8 mouse cellular contexts compared by ENCODE assay signal in the genomic region with DNA sequence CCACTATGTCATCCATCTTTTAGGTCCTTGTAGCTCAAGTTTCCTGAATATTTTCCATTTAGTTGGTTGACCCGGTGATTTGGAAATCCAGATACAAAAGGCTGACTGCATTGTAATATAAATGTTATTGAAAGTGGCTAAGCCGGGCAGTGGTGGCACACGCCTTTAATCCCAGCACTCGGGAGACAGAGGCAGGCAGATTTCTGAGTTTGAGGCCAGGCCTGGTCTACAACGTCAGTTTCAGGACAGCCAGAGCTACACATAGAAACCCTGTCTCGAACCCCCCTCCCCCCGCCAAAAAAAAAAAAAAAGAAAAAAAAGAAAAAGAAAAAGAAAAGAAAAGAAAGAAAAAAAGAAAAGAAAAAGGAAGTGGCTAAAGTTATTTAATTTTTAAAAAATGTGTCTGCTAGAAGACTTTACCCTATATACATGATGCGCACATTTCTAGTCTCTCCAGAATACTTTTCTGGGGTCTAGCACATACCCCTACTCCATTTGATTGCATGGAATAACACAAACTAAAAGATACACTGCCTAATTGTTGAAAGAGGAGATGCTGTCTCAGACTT. TPM values are rescaled to one million over a fixed set of nuclear protein-coding genes. Genes with fewer than 3 reads are reported as not detected.
DNase-seq lines count a peak whose midpoint lies in the region; ATAC-seq and TF ChIP-seq lines count a peak whose summit lies in the region.

No protein-coding gene starts in this region.

- peak overlapping the region; percentile 82 for H3K4me2 ChIP-seq in lung, embryonic 16.5 days (ENCODE audit: low read depth, low read length)
- H3K4me2 ChIP-seq in limb, embryonic 11.5 days (ENCODE audit: low read depth, severe bottlenecking) = peak overlapping the region; percentile 87

- ATAC-seq in lung, embryonic 16.5 days (ENCODE audit: low read depth) = peak; percentile 15; the same call in 1 of the 2 replicates
- no peak for ATAC-seq in limb, embryonic 11.5 days (ENCODE audit: insufficient number of reproducible peaks, low FRiP score, low TSS enrichment, low read depth)

- peak overlapping the region; percentile 51 for H3K27ac ChIP-seq in lung, embryonic 16.5 days (ENCODE audit: low read length)
- H3K27ac ChIP-seq in embryonic fibroblast, embryonic 13.5 days (ENCODE audit: insufficient read depth, low read length) = peak overlapping the region; percentile 58
- H3K27ac ChIP-seq in limb, embryonic 11.5 days (replicated peaks; ENCODE audit: low read depth, low read length) = no peak overlapping the region
- H3K27ac ChIP-seq in olfactory bulb, adult 2 months (ENCODE audit: insufficient read depth, low read depth, low read length) = peak overlapping the region; percentile 77; the same call in 1 of the 2 replicates

- no peak for DNase-seq in lung, postnatal 25 days (ENCODE audit: low spot score)
- no peak for DNase-seq in limb, embryonic 11.5 days (ENCODE audit: low spot score)
- DNase-seq in cerebellum, adult 11 months = no peak
- no peak for DNase-seq in right cerebral cortex, postnatal 4 days
- DNase-seq in urinary bladder, adult 2 months (ENCODE audit: low spot score) = no peak

- H3K4me3 ChIP-seq in lung, embryonic 16.5 days (ENCODE audit: low read length) = peak overlapping the region; percentile 72
- peak overlapping the region; percentile 92 for H3K4me3 ChIP-seq in embryonic fibroblast, embryonic 13.5 days (ENCODE audit: insufficient read depth, low read length)
- peak overlapping the region; percentile 97 for H3K4me3 ChIP-seq in limb, embryonic 11.5 days (ENCODE audit: low read depth, low read length)
- peak overlapping the region; percentile 80; the same call in 1 of the 2 replicates for H3K4me3 ChIP-seq in olfactory bulb, adult 2 months (ENCODE audit: insufficient read depth, low read depth, low read length)

- TF ChIP-seq CTCF in embryonic fibroblast, embryonic 13.5 days (IDR thresholded peaks at IDR 0.05; ENCODE audit: borderline replicate concordance, insufficient read depth, low read length) = no peak
- no peak for TF ChIP-seq CTCF in olfactory bulb, adult 2 months (IDR thresholded peaks at IDR 0.05; ENCODE audit: insufficient read depth, low read depth, low read length)

- WGBS in lung, embryonic 16.5 days = 81% methylated on average over 8 of the region's 8 CpGs
- WGBS in limb, embryonic 11.5 days = 87% methylated on average over 8 of the region's 8 CpGs
- WGBS in olfactory bulb, adult 2 months = 84% methylated on average over 8 of the region's 8 CpGs

- H3K4me1 ChIP-seq in lung, embryonic 16.5 days (replicated peaks; ENCODE audit: control insufficient read depth, insufficient read depth, low read length) = peaks cover 11% of the 10 kb centered on the region
- peaks cover 6% of the 10 kb centered on the region; the same call in 1 of the 2 replicates for H3K4me1 ChIP-seq in embryonic fibroblast, embryonic 13.5 days (ENCODE audit: control insufficient read depth, insufficient read depth, low read length)
- peaks cover 9% of the 10 kb centered on the region for H3K4me1 ChIP-seq in limb, embryonic 11.5 days (ENCODE audit: control insufficient read depth, insufficient read depth, low read length)
- H3K4me1 ChIP-seq in olfactory bulb, adult 2 months (ENCODE audit: control insufficient read depth, insufficient read depth, low read length) = peaks cover 2% of the 10 kb centered on the region; the same call in 1 of the 2 replicates

- no peak for TF ChIP-seq POLR2A in embryonic fibroblast, embryonic 13.5 days (IDR thresholded peaks at IDR 0.05; ENCODE audit: low read depth, low read length)
- no peak for TF ChIP-seq POLR2A in olfactory bulb, adult 2 months (IDR thresholded peaks at IDR 0.05; ENCODE audit: insufficient read depth, low read depth, low read length)

- H3K36me3 ChIP-seq in lung, embryonic 16.5 days (ENCODE audit: control insufficient read depth, insufficient read depth, low read length) = peaks cover 16% of the 10 kb centered on the region
- peaks cover 5% of the 10 kb centered on the region for H3K36me3 ChIP-seq in limb, embryonic 11.5 days (ENCODE audit: control insufficient read depth, insufficient read depth, low read length)

- H3K9ac ChIP-seq in lung, embryonic 16.5 days (ENCODE audit: low read length) = peak overlapping the region; percentile 86
- peak overlapping the region; percentile 89; the same call in 1 of the 2 replicates for H3K9ac ChIP-seq in limb, embryonic 11.5 days (ENCODE audit: low read length)

- H3K9me3 ChIP-seq in lung, embryonic 16.5 days (ENCODE audit: control insufficient read depth, low read length) = no peaks in the 10 kb centered on the region
- H3K9me3 ChIP-seq in limb, embryonic 11.5 days (ENCODE audit: control insufficient read depth, low read length) = no peaks in the 10 kb centered on the region

- no peaks in the 10 kb centered on the region for H3K27me3 ChIP-seq in lung, embryonic 16.5 days (ENCODE audit: control insufficient read depth, insufficient read depth, low read depth, low read length)
- H3K27me3 ChIP-seq in limb, embryonic 11.5 days (ENCODE audit: control insufficient read depth, insufficient read depth, low read length) = no peaks in the 10 kb centered on the region

RNA-seq across cellular contexts. Expression of gene Psme3, which starts 0.8 kb away (rescaled TPM):
- polyA plus RNA-seq in lung, embryonic 16.5 days (2015; fragmentation: Nextera tagmentation; extraction: Ambion mirVana) = 94.0 and 101 TPM in 2 replicates
- 127 and 143 TPM in 2 replicates for polyA plus RNA-seq in embryonic fibroblast, embryonic 13.5 days (2011; ENCODE audit: insufficient read length, low read depth, missing spikeins)
- 158 and 164 TPM in 2 replicates for polyA plus RNA-seq in limb, embryonic 11.5 days (2014; fragmentation: Nextera tagmentation; extraction: Ambion mirVana)
- polyA plus RNA-seq in olfactory bulb, adult 2 months (2012; ENCODE audit: insufficient read depth, insufficient read length, low replicate concordance, missing spikeins) = 706 TPM in 1 of 2 replicates, not detected in the other
- polyA plus RNA-seq in urinary bladder, adult 2 months (2012; rRNA removed) = 60.6 and 68.7 TPM in 2 replicates

RNA-seq across cellular contexts. Expression of gene Aoc2, which starts 9.7 kb away (rescaled TPM):
- polyA plus RNA-seq in lung, embryonic 16.5 days (2015; fragmentation: Nextera tagmentation; extraction: Ambion mirVana) = 0.92 and 1.2 TPM in 2 replicates
- polyA plus RNA-seq in embryonic fibroblast, embryonic 13.5 days (2011; ENCODE audit: insufficient read length, low read depth, missing spikeins) = 1.3 and 1.7 TPM in 2 replicates
- polyA plus RNA-seq in limb, embryonic 11.5 days (2014; fragmentation: Nextera tagmentation; extraction: Ambion mirVana) = 1.5 and 1.9 TPM in 2 replicates
- not detected in 2 replicates for polyA plus RNA-seq in olfactory bulb, adult 2 months (2012; ENCODE audit: insufficient read depth, insufficient read length, low replicate concordance, missing spikeins)
- 3.8 and 4.8 TPM in 2 replicates for polyA plus RNA-seq in urinary bladder, adult 2 months (2012; rRNA removed)

RNA-seq across cellular contexts. Expression of gene Becn1, which starts 13.1 kb away (rescaled TPM):
- polyA plus RNA-seq in lung, embryonic 16.5 days (2015; fragmentation: Nextera tagmentation; extraction: Ambion mirVana) = 136 and 151 TPM in 2 replicates
- 77.3 and 86.3 TPM in 2 replicates for polyA plus RNA-seq in embryonic fibroblast, embryonic 13.5 days (2011; ENCODE audit: insufficient read length, low read depth, missing spikeins)
- 135 and 139 TPM in 2 replicates for polyA plus RNA-seq in limb, embryonic 11.5 days (2014; fragmentation: Nextera tagmentation; extraction: Ambion mirVana)
- not detected in 2 replicates for polyA plus RNA-seq in olfactory bulb, adult 2 months (2012; ENCODE audit: insufficient read depth, insufficient read length, low replicate concordance, missing spikeins)
- 147 and 154 TPM in 2 replicates for polyA plus RNA-seq in urinary bladder, adult 2 months (2012; rRNA removed)

RNA-seq across cellular contexts. Expression of gene Aoc3, which starts 15.2 kb away (rescaled TPM):
- 1.9 and 2.2 TPM in 2 replicates for polyA plus RNA-seq in lung, embryonic 16.5 days (2015; fragmentation: Nextera tagmentation; extraction: Ambion mirVana)
- 2.7 and 4.2 TPM in 2 replicates for polyA plus RNA-seq in embryonic fibroblast, embryonic 13.5 days (2011; ENCODE audit: insufficient read length, low read depth, missing spikeins)
- not detected in 2 replicates for polyA plus RNA-seq in limb, embryonic 11.5 days (2014; fragmentation: Nextera tagmentation; extraction: Ambion mirVana)
- not detected in 2 replicates for polyA plus RNA-seq in olfactory bulb, adult 2 months (2012; ENCODE audit: insufficient read depth, insufficient read length, low replicate concordance, missing spikeins)
- polyA plus RNA-seq in urinary bladder, adult 2 months (2012; rRNA removed) = 59.2 and 75.5 TPM in 2 replicates

RNA-seq across cellular contexts. Expression of gene Coa3, which starts 36.3 kb away (rescaled TPM):
- polyA plus RNA-seq in lung, embryonic 16.5 days (2015; fragmentation: Nextera tagmentation; extraction: Ambion mirVana) = 184 and 187 TPM in 2 replicates
- 77.1 and 78.8 TPM in 2 replicates for polyA plus RNA-seq in embryonic fibroblast, embryonic 13.5 days (2011; ENCODE audit: insufficient read length, low read depth, missing spikeins)
- polyA plus RNA-seq in limb, embryonic 11.5 days (2014; fragmentation: Nextera tagmentation; extraction: Ambion mirVana) = 191 and 204 TPM in 2 replicates
- not detected in 2 replicates for polyA plus RNA-seq in olfactory bulb, adult 2 months (2012; ENCODE audit: insufficient read depth, insufficient read length, low replicate concordance, missing spikeins)
- 155 and 156 TPM in 2 replicates for polyA plus RNA-seq in urinary bladder, adult 2 months (2012; rRNA removed)

Comparison
In these comparisons a context has a peak if more than half of its experiments do, and no peak if none do; other contexts are left out.
1. RNA of gene Becn1, which starts 13.1 kb away (polyA plus RNA-seq): 147 to 154 TPM in urinary bladder, adult 2 months, 135 to 139 TPM in limb, embryonic 11.5 days, 136 to 151 TPM in lung, embryonic 16.5 days and 77.3 to 86.3 TPM in embryonic fibroblast, embryonic 13.5 days; not detected in olfactory bulb, adult 2 months; every median in the first group is over 10 times any median in the second.
2. Peak in every context shown above with its lines, with median percentiles within 50 percentile points of each other: H3K4me3 ChIP-seq.